Mouse (Mus musculus): ENCODE results near the gene Tmem235.

DNA sequence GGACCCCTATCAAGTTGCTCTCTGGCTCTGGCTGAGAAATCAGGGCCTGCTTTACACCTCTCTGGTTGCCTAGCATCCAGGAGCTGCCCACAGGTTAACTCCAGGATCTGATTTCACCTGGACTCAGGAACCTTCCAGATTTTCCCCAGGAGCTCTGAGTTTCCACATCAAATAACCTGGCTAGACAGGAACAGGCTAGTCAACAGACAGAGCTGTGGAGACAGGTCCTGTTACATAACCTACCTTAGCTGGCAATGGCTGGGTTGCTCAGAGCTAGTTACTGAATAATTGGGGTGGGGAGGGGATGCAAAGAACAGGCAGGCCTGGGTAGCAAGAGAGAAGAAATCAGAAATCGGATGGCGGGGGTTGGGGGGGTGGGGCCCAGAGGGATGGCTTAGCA is 15.6 kb upstream of the Tmem235 start:
- no peak for TF ChIP-seq JUN (IDR thresholded peaks at IDR 0.05; ENCODE audit: insufficient read depth, low read depth, low read length)
- TF ChIP-seq BHLHE40 (IDR thresholded peaks at IDR 0.05; ENCODE audit: low read depth, low read length), result no peak
- TF ChIP-seq CTCF (conservative IDR thresholded peaks at IDR 0.05 in 1 of 2, IDR thresholded peaks at IDR 0.05 in 1 of 2; ENCODE audit: low read depth in 2 of 2, low read length in 2 of 2), result no peak
- TF ChIP-seq HCFC1 (IDR thresholded peaks at IDR 0.05; ENCODE audit: low read depth, low read length), result no peak
- no peak for TF ChIP-seq MAFK (IDR thresholded peaks at IDR 0.05; ENCODE audit: insufficient replicate concordance, low read length)

All from CH12.LX (cell line).